Mouse (Mus musculus): ENCODE measurements at regions not wholly inside any gene's neighbourhood (a gene's known extent, or its start where the extent isn't known, plus 50 kb on each side); places are given as distances from the start of the nearest gene placed in this dataset.
"Not testable (repeated sequence)": the region's sequence is repeated elsewhere in the genome, so short reads cannot be mapped to it uniquely, and the experiment has no call there.

DNA sequence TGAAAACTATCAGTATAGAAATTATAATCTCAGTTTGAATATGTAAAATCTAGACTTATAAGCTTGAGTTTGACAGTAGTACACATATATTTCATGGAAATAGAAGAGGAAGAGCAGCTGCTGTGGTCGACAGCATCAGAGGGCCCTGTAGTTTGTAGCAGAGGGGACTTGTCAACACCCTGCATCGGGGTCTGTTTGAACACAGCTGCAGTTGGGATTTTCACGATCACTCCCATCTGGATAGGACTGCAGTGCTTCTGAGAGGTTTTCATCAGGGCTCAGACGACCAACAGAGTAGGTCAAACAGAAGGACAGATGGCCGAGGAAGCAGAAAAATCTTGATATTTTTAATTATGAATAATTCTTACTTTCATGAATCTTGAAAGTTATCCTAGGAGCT, 523.8 kb downstream of the Tpm3-rs7 start:
- no peak overlapping the region for H3K27ac ChIP-seq
- 65% methylated on average over 5 of the region's 5 CpGs for WGBS
- no peaks in the 10 kb centered on the region for H3K36me3 ChIP-seq
- no peaks in the 10 kb centered on the region for H3K9me3 ChIP-seq (replicated peaks)
- no peak overlapping the region for H3K9ac ChIP-seq
- peak; percentile 54; the same call in 1 of the 2 replicates for ATAC-seq (replicated peaks; ENCODE audit: low FRiP score)
- no peak overlapping the region for H3K4me3 ChIP-seq (replicated peaks)
- H3K4me1 ChIP-seq = no peaks in the 10 kb centered on the region
- no peaks in the 10 kb centered on the region for H3K27me3 ChIP-seq
- no peak overlapping the region for H3K4me2 ChIP-seq

DNA sequence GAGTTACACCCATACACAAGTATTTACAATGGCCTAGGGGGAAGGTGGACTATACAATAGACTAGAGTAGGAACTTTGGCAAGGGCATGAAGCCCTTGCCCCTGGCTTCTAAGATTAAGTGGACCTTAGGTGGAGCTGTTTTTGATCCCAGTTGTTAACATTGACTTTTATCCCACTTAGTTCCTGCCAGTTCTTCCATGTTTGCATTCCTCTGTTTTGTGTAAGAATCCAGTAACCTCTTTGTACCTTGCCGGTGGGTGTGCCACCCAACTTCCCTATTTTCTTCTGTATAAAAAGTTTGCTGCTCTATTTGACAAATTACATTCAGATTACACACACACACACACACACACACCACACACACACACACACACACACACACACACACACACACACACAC, 533.4 kb downstream of the Tpm3-rs7 start:
- H3K27ac ChIP-seq; H3K9ac ChIP-seq; H3K36me3 ChIP-seq; H3K4me1 ChIP-seq; H3K4me3 ChIP-seq (replicated peaks); H3K27me3 ChIP-seq; H3K9me3 ChIP-seq (replicated peaks); ATAC-seq (replicated peaks; ENCODE audit: low FRiP score); H3K4me2 ChIP-seq: not testable (repeated sequence)
- WGBS = 95% methylated on average over 1 of the region's 1 CpGs

DNA sequence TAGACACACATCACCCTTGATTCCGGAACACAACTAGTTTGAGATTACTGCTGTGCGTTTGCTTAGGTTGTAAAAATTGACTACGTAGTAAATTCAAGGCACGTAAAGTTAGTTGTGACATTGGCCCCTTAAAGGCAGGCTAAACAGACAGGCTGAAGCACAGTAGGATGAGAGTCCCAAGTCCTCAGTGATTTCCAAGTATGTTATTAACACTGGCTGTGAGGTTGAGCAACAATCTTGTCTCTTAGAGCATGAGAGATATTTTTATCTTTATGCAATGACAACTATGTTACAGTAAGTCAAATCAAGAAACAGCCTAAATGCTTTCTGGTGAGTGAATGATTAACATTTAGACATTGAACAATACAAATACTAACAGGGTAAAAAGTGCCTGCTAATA, 538.6 kb downstream of the Tpm3-rs7 start:
- H3K27ac ChIP-seq = no peak overlapping the region
- 58% methylated on average over 4 of the region's 4 CpGs for WGBS
- ATAC-seq (replicated peaks; ENCODE audit: low FRiP score) = no peak
- H3K9ac ChIP-seq = no peak overlapping the region
- H3K36me3 ChIP-seq = no peaks in the 10 kb centered on the region
- no peak overlapping the region for H3K4me2 ChIP-seq
- H3K4me1 ChIP-seq = no peaks in the 10 kb centered on the region
- no peaks in the 10 kb centered on the region for H3K9me3 ChIP-seq (replicated peaks)
- H3K27me3 ChIP-seq = no peaks in the 10 kb centered on the region
- H3K4me3 ChIP-seq (replicated peaks) = no peak overlapping the region

DNA sequence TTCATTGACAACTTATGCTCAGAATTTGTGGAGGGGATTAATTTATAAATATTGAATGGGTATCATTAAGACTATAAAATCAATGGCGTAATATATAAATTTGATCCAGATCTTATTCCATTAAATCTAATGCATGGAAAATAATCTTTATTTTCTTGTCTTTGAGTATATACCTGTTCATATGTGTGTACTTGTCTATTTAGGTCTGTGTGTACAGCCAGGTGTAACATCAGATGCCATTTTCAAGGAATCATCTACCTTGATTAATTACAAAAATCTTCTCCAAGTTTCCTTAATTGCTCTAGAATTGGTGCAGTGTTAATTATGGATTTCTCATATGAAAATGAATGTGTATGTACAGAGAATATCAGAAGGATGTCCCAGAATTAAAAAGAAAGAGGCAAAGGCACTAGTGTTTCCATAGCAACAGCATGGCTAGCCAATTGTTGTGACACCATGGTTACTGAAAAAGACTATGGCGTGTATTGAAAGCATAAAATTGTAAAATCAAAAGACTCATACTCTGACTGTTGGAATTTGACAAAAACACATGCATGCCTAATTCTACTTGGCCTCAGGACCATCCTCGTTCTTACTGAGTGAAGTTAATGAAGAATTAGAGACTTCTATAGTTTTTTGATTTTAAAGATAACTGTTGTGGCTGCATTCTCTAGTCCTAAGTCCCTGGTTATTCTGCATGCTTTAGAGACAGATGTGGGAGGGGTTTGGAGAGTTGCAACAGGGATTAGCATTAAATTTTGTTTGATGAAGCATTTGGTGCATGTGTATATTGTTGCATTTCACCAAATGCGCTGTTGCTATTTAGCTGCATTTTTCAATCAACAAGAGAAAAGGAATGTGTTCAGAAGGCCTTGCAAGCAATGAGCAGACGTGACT, 553.0 kb downstream of the Tpm3-rs7 start:
- H3K9ac ChIP-seq = no peak overlapping the region
- no peaks in the 10 kb centered on the region for H3K27me3 ChIP-seq
- H3K36me3 ChIP-seq = no peaks in the 10 kb centered on the region
- no peaks in the 10 kb centered on the region for H3K4me1 ChIP-seq
- ATAC-seq (replicated peaks; ENCODE audit: low FRiP score) = no peak
- 86% methylated on average over 5 of the region's 5 CpGs for WGBS
- no peaks in the 10 kb centered on the region for H3K9me3 ChIP-seq (replicated peaks)
- no peak overlapping the region for H3K27ac ChIP-seq
- H3K4me2 ChIP-seq = no peak overlapping the region
- no peak overlapping the region for H3K4me3 ChIP-seq (replicated peaks)

DNA sequence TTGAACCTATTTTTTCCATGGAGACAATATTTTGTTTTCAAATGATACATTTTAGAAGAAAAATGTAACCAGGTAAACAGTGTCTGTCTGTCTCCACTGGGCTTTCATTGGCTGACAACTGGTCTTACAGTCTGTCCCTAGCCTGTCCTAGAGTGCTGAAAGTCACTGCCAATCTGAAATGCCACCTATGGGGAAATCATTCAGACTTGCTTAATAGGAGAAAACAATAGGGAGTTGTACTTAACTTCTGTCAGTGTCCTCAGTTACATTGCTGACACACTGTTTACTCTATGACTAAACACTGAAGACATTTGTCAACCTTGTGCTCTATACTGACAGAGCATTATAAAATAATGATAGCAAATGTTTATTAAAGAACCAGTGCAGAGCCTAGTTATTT, 569.2 kb downstream of the Tpm3-rs7 start:
- H3K36me3 ChIP-seq = no peaks in the 10 kb centered on the region
- H3K9me3 ChIP-seq (replicated peaks) = no peaks in the 10 kb centered on the region
- H3K4me1 ChIP-seq = no peaks in the 10 kb centered on the region
- H3K27me3 ChIP-seq = no peaks in the 10 kb centered on the region
- H3K4me3 ChIP-seq (replicated peaks) = no peak overlapping the region
- no peak overlapping the region for H3K27ac ChIP-seq
- ATAC-seq (replicated peaks; ENCODE audit: low FRiP score) = no peak
- H3K4me2 ChIP-seq = no peak overlapping the region
- no peak overlapping the region for H3K9ac ChIP-seq

DNA sequence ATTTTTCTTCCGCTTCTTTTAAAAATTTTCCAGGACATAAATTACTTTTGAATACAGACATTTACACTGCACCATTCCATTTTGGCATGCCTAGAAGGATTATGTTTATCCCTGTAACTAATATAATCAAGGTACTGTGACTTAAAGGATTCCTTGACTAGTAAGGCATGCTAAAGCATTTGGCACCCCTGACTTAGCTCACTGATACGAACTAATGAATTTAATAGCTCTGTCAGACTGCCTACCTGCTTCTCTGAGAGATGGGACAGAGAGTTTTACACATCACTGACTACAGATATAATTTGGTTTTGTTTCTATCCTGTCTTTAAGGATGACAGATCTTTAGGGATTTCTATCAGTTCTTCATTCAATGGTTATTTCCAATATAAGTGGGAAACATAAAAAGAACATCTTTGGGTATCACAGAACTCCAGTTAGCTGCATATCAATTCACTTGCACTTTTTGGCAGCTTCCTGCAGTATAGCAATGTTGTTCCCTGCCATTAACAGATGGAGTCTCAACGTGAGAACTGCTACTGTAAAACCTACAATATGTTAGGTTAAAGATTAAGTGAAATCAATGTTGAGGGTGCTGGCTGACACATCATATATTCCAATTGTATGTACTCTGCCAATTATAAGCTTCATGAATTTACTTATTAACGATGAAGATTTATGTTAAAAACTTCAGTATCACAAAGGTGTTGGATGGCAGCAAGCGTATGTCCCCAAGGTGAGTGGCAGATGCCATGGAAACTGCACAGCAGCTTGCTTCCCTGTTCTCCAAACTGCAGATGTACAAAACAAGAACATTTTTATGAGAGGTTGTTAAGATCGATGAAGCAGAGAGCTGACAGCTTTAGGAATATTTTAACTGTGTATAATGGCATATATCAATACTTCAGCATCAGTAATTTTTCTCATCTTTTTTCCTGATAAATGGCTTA, 572.8 kb downstream of the Tpm3-rs7 start:
- no peaks in the 10 kb centered on the region for H3K4me1 ChIP-seq
- H3K27ac ChIP-seq = no peak overlapping the region
- no peaks in the 10 kb centered on the region for H3K36me3 ChIP-seq
- H3K4me2 ChIP-seq = no peak overlapping the region
- 80% methylated on average over 6 of the region's 6 CpGs for WGBS
- no peaks in the 10 kb centered on the region for H3K9me3 ChIP-seq (replicated peaks)
- H3K4me3 ChIP-seq (replicated peaks) = no peak overlapping the region
- ATAC-seq (replicated peaks; ENCODE audit: low FRiP score) = no peak
- no peak overlapping the region for H3K9ac ChIP-seq
- H3K27me3 ChIP-seq = no peaks in the 10 kb centered on the region

DNA sequence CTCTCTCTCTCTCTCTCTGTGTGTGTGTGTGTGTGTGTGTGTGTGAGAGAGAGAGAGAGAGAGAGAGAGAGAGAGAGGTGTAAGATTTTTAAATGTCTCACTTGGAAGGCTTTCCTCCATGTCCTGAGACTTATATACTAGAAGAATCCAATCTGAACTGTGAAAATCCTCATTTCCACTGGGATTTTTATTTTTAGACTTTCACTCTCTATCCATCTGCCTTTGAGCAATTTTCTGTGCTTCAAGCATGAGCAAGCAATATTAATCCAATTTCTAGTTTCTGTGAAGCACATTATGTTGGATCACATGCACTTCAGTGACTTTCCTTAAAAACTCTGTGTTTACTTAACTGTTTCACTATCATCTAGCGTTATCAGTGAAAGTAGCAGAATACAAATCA, 616.4 kb downstream of the Tpm3-rs7 start:
- 43% methylated on average over 1 of the region's 1 CpGs for WGBS
- Histone ChIP-seq H3K27me3 (no peaks in the 10 kb centered on the region), H3K4me2 (no peak overlapping the region)

DNA sequence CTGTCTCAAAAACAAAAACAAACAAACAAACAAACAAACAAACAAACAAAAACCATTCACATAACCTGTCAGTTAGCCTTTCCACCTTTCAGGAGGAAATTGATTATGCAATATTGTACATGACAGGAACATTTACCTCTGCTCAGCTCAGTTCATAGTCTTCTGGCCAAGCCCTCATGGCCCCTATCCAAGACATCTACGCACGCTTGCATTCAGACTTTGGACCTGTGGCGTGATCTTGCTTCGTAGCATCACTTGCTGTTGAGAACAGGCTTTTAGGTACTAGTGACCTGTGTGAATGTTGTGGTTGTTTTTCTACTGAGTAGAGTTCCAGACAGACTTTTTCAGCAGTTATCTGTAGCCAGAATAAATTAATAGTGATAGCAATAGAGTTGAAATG, 619.4 kb downstream of the Tpm3-rs7 start:
- ATAC-seq (replicated peaks; ENCODE audit: low FRiP score) = no peak
- no peaks in the 10 kb centered on the region for H3K4me1 ChIP-seq
- no peaks in the 10 kb centered on the region for H3K27me3 ChIP-seq
- no peak overlapping the region for H3K4me3 ChIP-seq (replicated peaks)
- H3K36me3 ChIP-seq = no peaks in the 10 kb centered on the region
- no peak overlapping the region for H3K4me2 ChIP-seq
- H3K9ac ChIP-seq = no peak overlapping the region
- no peak overlapping the region for H3K27ac ChIP-seq
- no peaks in the 10 kb centered on the region for H3K9me3 ChIP-seq (replicated peaks)
- WGBS = 92% methylated on average over 4 of the region's 4 CpGs

More for the DNA sequence above, 616.4 kb downstream of the Tpm3-rs7 start:
- Histone ChIP-seq H3K36me3 (no peaks in the 10 kb centered on the region), H3K27ac (no peak overlapping the region), H3K9ac (no peak overlapping the region), H3K4me3 (replicated peaks) (no peak overlapping the region), H3K4me1 (no peaks in the 10 kb centered on the region), H3K9me3 (replicated peaks) (no peaks in the 10 kb centered on the region)
- no peak for ATAC-seq (replicated peaks; ENCODE audit: low FRiP score)
